Mouse (Mus musculus): ENCODE measurements at regions not wholly inside any gene's neighbourhood (a gene's known extent, or its start where the extent isn't known, plus 50 kb on each side); places are given as distances from the start of the nearest gene placed in this dataset.

- no peak overlapping the region for H3K4me3 ChIP-seq (ENCODE audit: insufficient read depth, low read depth, low read length)
- H3K27me3 ChIP-seq (ENCODE audit: control insufficient read depth, insufficient read depth, low read length): no peaks in the 10 kb centered on the region
- H3K36me3 ChIP-seq (ENCODE audit: control insufficient read depth, insufficient read depth, low read length): no peaks in the 10 kb centered on the region
- no peaks in the 10 kb centered on the region for H3K79me2 ChIP-seq (ENCODE audit: control insufficient read depth, insufficient read depth, low read length)
- TF ChIP-seq CTCF (IDR thresholded peaks at IDR 0.05; ENCODE audit: low read depth, low read length): peak; percentile 49
- no peak for TF ChIP-seq POLR2A (IDR thresholded peaks at IDR 0.05; ENCODE audit: extremely low read depth, insufficient read depth, low read length)
- H3K4me1 ChIP-seq (ENCODE audit: control insufficient read depth, insufficient read depth, low read length): peaks cover 2% of the 10 kb centered on the region; the same call in 1 of the 2 replicates
- H3K9ac ChIP-seq (ENCODE audit: low read depth, low read length): no peak overlapping the region
- 0 out of 2 replicates have a peak overlapping the region, but pooled peaks have one; percentile 48 for H3K27ac ChIP-seq (replicated peaks; ENCODE audit: insufficient read depth, low read depth, low read length)
- DNase-seq (ENCODE audit: extremely low read depth, low read depth, low spot score): peak; percentile 37
- WGBS: 24% methylated on average over 17 of the region's 17 CpGs
Measured at GRCm38 (mm10) chr14:104027077-104027899, 183.1 kb upstream of the Ednrb start.

GRCm38 (mm10) chr14:104008538-104008937 is 164.3 kb upstream of the Ednrb start:
- H3K36me3 ChIP-seq (ENCODE audit: control insufficient read depth, insufficient read depth, low read length): no peaks in the 10 kb centered on the region
- no peak overlapping the region for H3K9ac ChIP-seq (ENCODE audit: low read depth, low read length)
- no peak overlapping the region for H3K27ac ChIP-seq (replicated peaks; ENCODE audit: insufficient read depth, low read depth, low read length)
- H3K79me2 ChIP-seq (ENCODE audit: control insufficient read depth, insufficient read depth, low read length): no peaks in the 10 kb centered on the region
- DNase-seq (ENCODE audit: extremely low read depth, low read depth, low spot score): no peak
- TF ChIP-seq POLR2A (IDR thresholded peaks at IDR 0.05; ENCODE audit: extremely low read depth, insufficient read depth, low read length): no peak
- no peak for TF ChIP-seq CTCF (IDR thresholded peaks at IDR 0.05; ENCODE audit: low read depth, low read length)
- no peaks in the 10 kb centered on the region for H3K27me3 ChIP-seq (ENCODE audit: control insufficient read depth, insufficient read depth, low read length)
- no peak overlapping the region for H3K4me3 ChIP-seq (ENCODE audit: insufficient read depth, low read depth, low read length)
- no peaks in the 10 kb centered on the region for H3K4me1 ChIP-seq (ENCODE audit: control insufficient read depth, insufficient read depth, low read length)
- 91% methylated on average over 1 of the region's 1 CpGs for WGBS

GRCm38 (mm10) chr14:104006426-104006825 is 162.2 kb upstream of the Ednrb start:
- H3K36me3 ChIP-seq (ENCODE audit: control insufficient read depth, insufficient read depth, low read length): no peaks in the 10 kb centered on the region
- 76% methylated on average over 4 of the region's 4 CpGs for WGBS
- TF ChIP-seq POLR2A (IDR thresholded peaks at IDR 0.05; ENCODE audit: extremely low read depth, insufficient read depth, low read length) (no peak), CTCF (IDR thresholded peaks at IDR 0.05; ENCODE audit: low read depth, low read length) (no peak)
- no peaks in the 10 kb centered on the region for H3K79me2 ChIP-seq (ENCODE audit: control insufficient read depth, insufficient read depth, low read length)
- no peaks in the 10 kb centered on the region for H3K27me3 ChIP-seq (ENCODE audit: control insufficient read depth, insufficient read depth, low read length)
- no peak overlapping the region for H3K4me3 ChIP-seq (ENCODE audit: insufficient read depth, low read depth, low read length)
- no peak for DNase-seq (ENCODE audit: extremely low read depth, low read depth, low spot score)
- 0 out of 2 replicates have a peak, but pooled peaks cover 2% of the 10 kb centered on the region for H3K4me1 ChIP-seq (ENCODE audit: control insufficient read depth, insufficient read depth, low read length)
- H3K9ac ChIP-seq (ENCODE audit: low read depth, low read length): no peak overlapping the region
- H3K27ac ChIP-seq (replicated peaks; ENCODE audit: insufficient read depth, low read depth, low read length): no peak overlapping the region

- TF ChIP-seq POLR2A (IDR thresholded peaks at IDR 0.05; ENCODE audit: extremely low read depth, insufficient read depth, low read length) (no peak), CTCF (IDR thresholded peaks at IDR 0.05; ENCODE audit: low read depth, low read length) (no peak)
- 68% methylated on average over 2 of the region's 2 CpGs for WGBS
- Histone ChIP-seq H3K9ac (ENCODE audit: low read depth, low read length) (no peak overlapping the region), H3K79me2 (ENCODE audit: control insufficient read depth, insufficient read depth, low read length) (no peaks in the 10 kb centered on the region), H3K27ac (replicated peaks; ENCODE audit: insufficient read depth, low read depth, low read length) (no peak overlapping the region), H3K4me1 (ENCODE audit: control insufficient read depth, insufficient read depth, low read length) (0 out of 2 replicates have a peak, but pooled peaks cover 2% of the 10 kb centered on the region), H3K36me3 (ENCODE audit: control insufficient read depth, insufficient read depth, low read length) (no peaks in the 10 kb centered on the region), H3K27me3 (ENCODE audit: control insufficient read depth, insufficient read depth, low read length) (no peaks in the 10 kb centered on the region), H3K4me3 (ENCODE audit: insufficient read depth, low read depth, low read length) (no peak overlapping the region)
- no peak for DNase-seq (ENCODE audit: extremely low read depth, low read depth, low spot score)
Measured at GRCm38 (mm10) chr14:104005132-104005531, 160.9 kb upstream of the Ednrb start.

- Histone ChIP-seq H3K79me2 (ENCODE audit: control insufficient read depth, insufficient read depth, low read length) (no peaks in the 10 kb centered on the region), H3K4me3 (ENCODE audit: insufficient read depth, low read depth, low read length) (no peak overlapping the region), H3K27ac (replicated peaks; ENCODE audit: insufficient read depth, low read depth, low read length) (no peak overlapping the region), H3K36me3 (ENCODE audit: control insufficient read depth, insufficient read depth, low read length) (no peaks in the 10 kb centered on the region), H3K4me1 (ENCODE audit: control insufficient read depth, insufficient read depth, low read length) (0 out of 2 replicates have a peak, but pooled peaks cover 2% of the 10 kb centered on the region), H3K9ac (ENCODE audit: low read depth, low read length) (no peak overlapping the region), H3K27me3 (ENCODE audit: control insufficient read depth, insufficient read depth, low read length) (no peaks in the 10 kb centered on the region)
- WGBS: 59% methylated on average over 1 of the region's 1 CpGs
- DNase-seq (ENCODE audit: extremely low read depth, low read depth, low spot score): peak; percentile 21
- TF ChIP-seq POLR2A (IDR thresholded peaks at IDR 0.05; ENCODE audit: extremely low read depth, insufficient read depth, low read length): no peak
- TF ChIP-seq CTCF (IDR thresholded peaks at IDR 0.05; ENCODE audit: low read depth, low read length): no peak
Measured at GRCm38 (mm10) chr14:104002421-104002820, 158.2 kb upstream of the Ednrb start.

GRCm38 (mm10) chr14:103990418-103990817 is 146.2 kb upstream of the Ednrb start:
- Histone ChIP-seq H3K4me3 (ENCODE audit: insufficient read depth, low read depth, low read length) (no peak overlapping the region), H3K79me2 (ENCODE audit: control insufficient read depth, insufficient read depth, low read length) (no peaks in the 10 kb centered on the region), H3K4me1 (ENCODE audit: control insufficient read depth, insufficient read depth, low read length) (no peaks in the 10 kb centered on the region), H3K36me3 (ENCODE audit: control insufficient read depth, insufficient read depth, low read length) (no peaks in the 10 kb centered on the region), H3K9ac (ENCODE audit: low read depth, low read length) (no peak overlapping the region), H3K27me3 (ENCODE audit: control insufficient read depth, insufficient read depth, low read length) (no peaks in the 10 kb centered on the region), H3K27ac (replicated peaks; ENCODE audit: insufficient read depth, low read depth, low read length) (no peak overlapping the region)
- TF ChIP-seq CTCF (IDR thresholded peaks at IDR 0.05; ENCODE audit: low read depth, low read length) (no peak), POLR2A (IDR thresholded peaks at IDR 0.05; ENCODE audit: extremely low read depth, insufficient read depth, low read length) (no peak)
- WGBS: 90% methylated on average over 3 of the region's 3 CpGs
- DNase-seq (ENCODE audit: extremely low read depth, low read depth, low spot score): no peak

All from liver, adult 2 months (tissue).